Mouse (Mus musculus) liver, embryonic 14.5 days (tissue): ENCODE results near the gene Pabpn1l.

Source experiments
- CTCF ChIP-seq: IDR thresholded peaks from 2 replicates; pipeline ENCODE4 v1.5.1; 2016; ENCODE audit warnings: antibody characterized with exemption, low read depth, control low read depth
- EP300 ChIP-seq: IDR thresholded peaks from 2 replicates; pipeline ENCODE4 v1.6.1; 2016; ENCODE audit warnings: antibody characterized with exemption, low read depth

GRCm38 (mm10) chr8:122670718-122671117, 48.2 kb upstream of the Pabpn1l start:
- TF ChIP-seq CTCF (no peak), EP300 (no peak)
